Comparison of ENCODE assay signal across 17 mouse cellular contexts in genomic region chr5:51040463-51040862, GRCm38 (mm10).
DNase-seq lines count a peak whose midpoint lies in the region; ATAC-seq and TF ChIP-seq lines count a peak whose summit lies in the region.
"Had no signal": no experiment of that assay in that cellular context is flagged by ENCODE, and none has a peak within 500 bp of the region (broad histone marks: within the 10 kb centered on the region; RNA-seq: fewer than 3 reads in every experiment).

No protein-coding gene starts in this region.

- H3K36me3 ChIP-seq in intestine, embryonic 14.5 days (ENCODE audit: control insufficient read depth, insufficient read depth, low read length): no peaks in the 10 kb centered on the region
- H3K36me3 ChIP-seq in intestine, postnatal 0 days (ENCODE audit: control insufficient read depth, insufficient read depth): no peaks in the 10 kb centered on the region
- H3K36me3 ChIP-seq in kidney, postnatal 0 days (ENCODE audit: insufficient read depth, low read length): no peaks in the 10 kb centered on the region
- H3K36me3 ChIP-seq in limb, embryonic 13.5 days: no peaks in the 10 kb centered on the region
- H3K36me3 ChIP-seq: forebrain, embryonic 12.5 days; G1E; liver, embryonic 12.5 days had no signal

- H3K27me3 ChIP-seq in intestine, embryonic 14.5 days (replicated peaks; ENCODE audit: control insufficient read depth, insufficient read depth, low read length): no peaks in the 10 kb centered on the region
- no peaks in the 10 kb centered on the region for H3K27me3 ChIP-seq in intestine, postnatal 0 days (replicated peaks; ENCODE audit: control insufficient read depth, insufficient read depth, low read length)
- no peaks in the 10 kb centered on the region for H3K27me3 ChIP-seq in kidney, postnatal 0 days (ENCODE audit: insufficient read depth, low read length)
- no peaks in the 10 kb centered on the region for H3K27me3 ChIP-seq in limb, embryonic 13.5 days
- H3K27me3 ChIP-seq: forebrain, embryonic 12.5 days; liver, embryonic 12.5 days had no signal

- no peak overlapping the region for H3K4me2 ChIP-seq in intestine, embryonic 14.5 days (ENCODE audit: low read length)
- no peak overlapping the region for H3K4me2 ChIP-seq in intestine, postnatal 0 days (replicated peaks; ENCODE audit: low read depth)
- no peak overlapping the region for H3K4me2 ChIP-seq in kidney, postnatal 0 days (ENCODE audit: low read length)
- H3K4me2 ChIP-seq in limb, embryonic 13.5 days (replicated peaks): no peak overlapping the region
- H3K4me2 ChIP-seq: forebrain, embryonic 12.5 days; liver, embryonic 12.5 days; lung, embryonic 14.5 days; midbrain, embryonic 11.5 days had no signal

- 0 out of 2 replicates have a peak, but pooled peaks have one; percentile 40 for ATAC-seq in intestine, embryonic 14.5 days (replicated peaks; ENCODE audit: low FRiP score, low TSS enrichment, low read depth)
- no peak for ATAC-seq in intestine, postnatal 0 days
- peak; percentile 68 for ATAC-seq in kidney, postnatal 0 days (replicated peaks; ENCODE audit: low FRiP score, low read depth)
- ATAC-seq in limb, embryonic 13.5 days (ENCODE audit: low FRiP score, low read depth): peak; percentile 67; the same call in 1 of the 2 replicates
- ATAC-seq: hindbrain, embryonic 16.5 days; liver, embryonic 12.5 days had no signal

- H3K4me3 ChIP-seq in intestine, embryonic 14.5 days (ENCODE audit: low read depth, low read length): no peak overlapping the region
- no peak overlapping the region for H3K4me3 ChIP-seq in intestine, postnatal 0 days (ENCODE audit: low read depth, low read length)
- H3K4me3 ChIP-seq in kidney, postnatal 0 days (replicated peaks; ENCODE audit: low read depth, low read length): no peak overlapping the region
- no peak overlapping the region for H3K4me3 ChIP-seq in limb, embryonic 13.5 days
- H3K4me3 ChIP-seq: forebrain, embryonic 12.5 days; liver, embryonic 12.5 days had no signal

- H3K4me1 ChIP-seq in intestine, embryonic 14.5 days (replicated peaks; ENCODE audit: control insufficient read depth, insufficient read depth, low read length): no peaks in the 10 kb centered on the region
- H3K4me1 ChIP-seq in intestine, postnatal 0 days (replicated peaks; ENCODE audit: control insufficient read depth, insufficient read depth, low read length): no peaks in the 10 kb centered on the region
- no peaks in the 10 kb centered on the region for H3K4me1 ChIP-seq in kidney, postnatal 0 days (replicated peaks; ENCODE audit: insufficient read depth, low read length)
- H3K4me1 ChIP-seq in limb, embryonic 13.5 days: no peaks in the 10 kb centered on the region
- H3K4me1 ChIP-seq: forebrain, embryonic 12.5 days; liver, embryonic 12.5 days had no signal

- H3K9ac ChIP-seq in intestine, embryonic 14.5 days (ENCODE audit: low read length): no peak overlapping the region
- H3K9ac ChIP-seq in intestine, postnatal 0 days (ENCODE audit: low read depth, low read length): no peak overlapping the region
- no peak overlapping the region for H3K9ac ChIP-seq in kidney, postnatal 0 days (ENCODE audit: low read depth, low read length)
- no peak overlapping the region for H3K9ac ChIP-seq in limb, embryonic 13.5 days
- H3K9ac ChIP-seq: forebrain, embryonic 12.5 days; liver, embryonic 12.5 days; lung, embryonic 14.5 days had no signal

- DNase-seq in intestine, embryonic 14.5 days (ENCODE audit: low spot score): no peak
- peak; percentile 27 for DNase-seq in kidney, adult 18-20 months
- peak; percentile 21 for DNase-seq in kidney, postnatal 0 days (ENCODE audit: low spot score)
- no peak for DNase-seq in heart, adult 11 months
- DNase-seq in retina, postnatal 1 day: no peak
- no peak for DNase-seq in gastrocnemius, postnatal 25 days
- DNase-seq: cerebellum, adult 2 months; right cerebral cortex, adult 18-20 months; thymus, postnatal 25 days had no signal

- 62% methylated on average over 6 of the region's 6 CpGs for WGBS in intestine, embryonic 14.5 days
- WGBS in intestine, postnatal 0 days: 43% methylated on average over 6 of the region's 6 CpGs
- WGBS in kidney, postnatal 0 days: 48% methylated on average over 6 of the region's 6 CpGs
- 54% methylated on average over 6 of the region's 6 CpGs for WGBS in limb, embryonic 13.5 days

- H3K9me3 ChIP-seq in intestine, embryonic 14.5 days (ENCODE audit: control insufficient read depth, low read length): no peaks in the 10 kb centered on the region
- H3K9me3 ChIP-seq in intestine, postnatal 0 days (ENCODE audit: control insufficient read depth): no peaks in the 10 kb centered on the region
- H3K9me3 ChIP-seq in kidney, postnatal 0 days (replicated peaks; ENCODE audit: low read length): no peaks in the 10 kb centered on the region
- no peaks in the 10 kb centered on the region for H3K9me3 ChIP-seq in limb, embryonic 13.5 days
- H3K9me3 ChIP-seq: forebrain, embryonic 12.5 days; liver, embryonic 12.5 days had no signal

- no peak for TF ChIP-seq CTCF in intestine, postnatal 0 days (IDR thresholded peaks at IDR 0.05; ENCODE audit: low read depth)
- TF ChIP-seq CTCF in kidney, postnatal 0 days (IDR thresholded peaks at IDR 0.05; ENCODE audit: low read depth): no peak

- no peak overlapping the region for H3K27ac ChIP-seq in intestine, embryonic 14.5 days (ENCODE audit: low read depth)
- no peak overlapping the region for H3K27ac ChIP-seq in intestine, postnatal 0 days (ENCODE audit: low read depth, low read length)
- H3K27ac ChIP-seq in kidney, postnatal 0 days: peak overlapping the region; percentile 69; the same call in 1 of the 2 replicates
- H3K27ac ChIP-seq in limb, embryonic 13.5 days: no peak overlapping the region
- H3K27ac ChIP-seq: forebrain, embryonic 12.5 days; liver, embryonic 12.5 days had no signal

Comparison
In these comparisons a context has a peak if more than half of its experiments do, and no peak if none do; other contexts are left out.
1. DNase-seq: peak in kidney, adult 18-20 months (single experiment) and kidney, postnatal 0 days (single experiment); none in intestine, embryonic 14.5 days (single experiment), heart, adult 11 months (single experiment), retina, postnatal 1 day (single experiment) and gastrocnemius, postnatal 25 days (single experiment).